Mouse (Mus musculus) thymus, adult 2 months (tissue): ENCODE measurements around the gene Nfx1. TPM values are rescaled to one million over a fixed set of nuclear protein-coding genes. Genes with fewer than 3 reads are reported as not detected.

Experiments used
- DNase-seq: peaks from one replicate; pipeline ENCODE4 v3.0.0; 2021
- H3K27ac ChIP-seq: fragments of 200-500 bp; 2 replicates; pipeline ENCODE4 v1.5.1; 2012; ENCODE audit warnings: low read length, control low read depth; ENCODE audit not compliant: control insufficient read depth, insufficient read depth
- H3K27me3 ChIP-seq: fragments of 200-500 bp; 2 replicates; pipeline ENCODE4 v1.6.1; 2012; ENCODE audit warnings: mild to moderate bottlenecking, low read length, moderate library complexity, mixed read lengths; ENCODE audit not compliant: control insufficient read depth, insufficient read depth
- H3K36me3 ChIP-seq: fragments of 200-500 bp; 2 replicates; pipeline ENCODE4 v1.6.1; 2012; ENCODE audit warnings: mild to moderate bottlenecking, low read length, moderate library complexity; ENCODE audit not compliant: control insufficient read depth, insufficient read depth
- H3K4me1 ChIP-seq: fragments of 200-500 bp; replicated peaks from 2 replicates; pipeline ENCODE4 v1.6.1; 2012; ENCODE audit warnings: low read length; ENCODE audit not compliant: control insufficient read depth, insufficient read depth
- H3K4me3 ChIP-seq: fragments of 200-500 bp; 2 replicates; pipeline ENCODE4 v1.5.1; 2012; ENCODE audit warnings: mild to moderate bottlenecking, low read length, control low read depth, moderate library complexity; ENCODE audit not compliant: control insufficient read depth, insufficient read depth
- CTCF ChIP-seq: fragments of 200-500 bp; IDR thresholded peaks from 2 replicates; pipeline ENCODE4 v1.5.1; 2012; ENCODE audit warnings: mild to moderate bottlenecking, control low read depth, low read length, moderate library complexity, borderline replicate concordance; ENCODE audit not compliant: control insufficient read depth, poor library complexity, insufficient read depth; ENCODE audit errors: extremely low read depth
- POLR2A ChIP-seq: fragments of 200-500 bp; IDR thresholded peaks from 2 replicates; pipeline ENCODE4 v1.6.1; 2012; ENCODE audit warnings: mild to moderate bottlenecking, low read length, control low read depth, moderate library complexity; ENCODE audit not compliant: control insufficient read depth, poor library complexity, insufficient read depth; ENCODE audit errors: extremely low read depth
- WGBS: fragments of 180-500 bp; shearing (Covaris S2); methylation state at CpG from one replicate; pipeline ENCODE4 v1.1.7; 2018; 5-methylcytosine and 5-hydroxymethylcytosine counted together
- polyA plus RNA-seq: library from polyadenylated mRNA; depleted of rRNA; stranded (reverse); fragments of >200 nt; gene quantifications from 2 replicates; pipeline ENCODE4 v1.2.3, GENCODE M21; 2012

The Nfx1 gene
- polyA plus RNA-seq, 1 experiment = 43.4 TPM

DNA sequence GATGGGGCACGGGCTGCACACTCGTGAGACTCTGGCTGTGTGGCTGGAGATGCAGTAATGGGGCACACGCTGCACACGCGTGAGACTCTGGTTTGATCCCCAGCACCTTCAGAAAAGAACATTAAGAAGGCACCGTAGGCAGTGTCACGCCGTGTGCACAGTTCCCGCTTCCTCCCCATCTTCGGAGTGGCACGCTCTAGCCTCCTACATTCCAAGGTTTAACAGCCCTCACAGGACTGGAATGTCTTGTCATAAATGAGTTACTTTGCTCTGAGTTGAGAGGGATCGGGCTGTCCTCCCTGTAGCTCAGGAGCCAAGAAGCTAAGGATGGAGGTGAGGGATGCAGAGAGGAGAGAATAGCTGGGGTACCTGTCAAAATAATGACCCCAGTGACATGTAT, 72.2 kb downstream of the Nfx1 start:
- Histone ChIP-seq H3K27ac (no peak overlapping the region), H3K4me1 (no peaks in the 10 kb centered on the region), H3K4me3 (no peak overlapping the region), H3K27me3 (no peaks in the 10 kb centered on the region), H3K36me3 (no peaks in the 10 kb centered on the region)
- DNase-seq = no peak
- WGBS = 92% methylated on average over 12 of the region's 12 CpGs
- TF ChIP-seq POLR2A (no peak), CTCF (no peak)

DNA sequence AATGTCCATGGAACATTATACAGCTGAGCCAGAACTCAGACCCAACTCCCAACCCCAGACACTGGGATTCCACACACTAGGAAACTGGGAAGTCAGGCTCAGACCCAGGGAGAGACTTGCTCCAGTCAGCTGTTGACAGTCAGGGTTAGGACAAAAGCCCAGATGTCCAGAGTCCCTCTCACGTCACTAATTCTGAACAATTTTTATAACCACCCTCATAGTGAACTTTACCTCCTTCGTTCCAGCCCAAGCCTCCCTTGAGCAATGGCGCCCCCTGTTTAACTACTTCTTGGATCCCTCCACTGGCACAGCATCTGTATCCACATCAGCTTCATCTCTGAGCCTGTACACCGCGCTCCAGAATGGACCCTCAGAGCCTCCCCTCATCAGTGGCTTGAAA, 73.3 kb downstream of the Nfx1 start:
- TF ChIP-seq CTCF = no peak
- no peak for TF ChIP-seq POLR2A

DNA sequence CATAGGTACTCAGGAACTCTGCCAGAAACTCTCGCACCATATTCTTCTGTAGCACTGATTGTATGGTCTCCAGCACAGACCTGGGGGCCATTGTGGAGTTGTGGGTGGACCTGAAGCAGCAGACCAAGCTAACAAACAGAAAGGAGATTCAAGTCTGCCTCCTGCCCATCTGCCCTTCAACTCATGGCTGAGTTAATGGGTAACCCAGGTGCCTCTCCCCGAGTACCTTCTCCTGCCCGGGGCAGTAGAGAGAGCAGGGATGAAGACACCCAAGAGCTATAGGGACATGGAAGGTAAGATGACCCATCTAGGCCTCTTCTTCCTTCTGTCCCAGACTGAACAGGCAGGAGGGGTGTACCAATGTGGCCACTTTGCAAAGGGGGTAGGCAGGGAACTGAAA, 74.6 kb downstream of the Nfx1 start:
- Histone ChIP-seq H3K4me3 (no peak overlapping the region), H3K27me3 (no peaks in the 10 kb centered on the region), H3K36me3 (no peaks in the 10 kb centered on the region), H3K4me1 (no peaks in the 10 kb centered on the region), H3K27ac (no peak overlapping the region)
- no peak for TF ChIP-seq POLR2A
- no peak for DNase-seq
- 98% methylated on average over 3 of the region's 3 CpGs for WGBS

More for the DNA sequence above, 73.3 kb downstream of the Nfx1 start:
- H3K4me3 ChIP-seq = no peak overlapping the region
- DNase-seq = no peak
- no peaks in the 10 kb centered on the region for H3K36me3 ChIP-seq
- H3K27me3 ChIP-seq = no peaks in the 10 kb centered on the region
- 90% methylated on average over 5 of the region's 5 CpGs for WGBS
- no peak overlapping the region for H3K27ac ChIP-seq
- H3K4me1 ChIP-seq = no peaks in the 10 kb centered on the region

DNA sequence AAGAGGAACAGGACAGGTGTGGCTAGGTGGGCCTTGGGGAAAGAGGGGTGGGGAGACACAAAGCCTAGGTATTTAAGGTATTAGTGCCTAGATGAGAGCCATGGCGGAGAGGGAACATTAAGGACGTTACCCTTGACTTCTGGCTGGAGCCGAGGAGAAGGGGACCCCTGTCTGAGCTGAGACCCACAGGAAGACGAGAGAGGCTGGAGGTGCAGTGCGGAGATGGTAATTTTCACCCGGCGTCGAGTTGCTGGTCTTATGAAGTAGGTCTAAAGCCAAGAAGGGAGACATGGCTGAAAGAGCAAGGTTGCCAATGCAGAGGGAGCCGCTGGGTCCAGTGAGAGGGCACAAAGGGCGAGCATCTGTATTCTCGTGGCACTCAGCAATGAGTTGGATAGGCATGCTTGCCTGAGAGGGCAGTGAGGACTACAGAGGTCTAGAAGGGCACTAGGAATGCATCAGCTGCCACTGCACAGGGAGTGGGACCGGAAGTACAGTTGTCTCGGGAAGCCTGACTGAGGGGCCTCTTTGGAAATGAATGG, 75.6 kb downstream of the Nfx1 start:
- Histone ChIP-seq H3K4me3 (no peak overlapping the region), H3K36me3 (no peaks in the 10 kb centered on the region), H3K4me1 (no peaks in the 10 kb centered on the region), H3K27ac (no peak overlapping the region), H3K27me3 (no peaks in the 10 kb centered on the region)
- WGBS = 89% methylated on average over 13 of the region's 13 CpGs
- no peak for TF ChIP-seq CTCF
- TF ChIP-seq POLR2A = no peak
- no peak for DNase-seq

DNA sequence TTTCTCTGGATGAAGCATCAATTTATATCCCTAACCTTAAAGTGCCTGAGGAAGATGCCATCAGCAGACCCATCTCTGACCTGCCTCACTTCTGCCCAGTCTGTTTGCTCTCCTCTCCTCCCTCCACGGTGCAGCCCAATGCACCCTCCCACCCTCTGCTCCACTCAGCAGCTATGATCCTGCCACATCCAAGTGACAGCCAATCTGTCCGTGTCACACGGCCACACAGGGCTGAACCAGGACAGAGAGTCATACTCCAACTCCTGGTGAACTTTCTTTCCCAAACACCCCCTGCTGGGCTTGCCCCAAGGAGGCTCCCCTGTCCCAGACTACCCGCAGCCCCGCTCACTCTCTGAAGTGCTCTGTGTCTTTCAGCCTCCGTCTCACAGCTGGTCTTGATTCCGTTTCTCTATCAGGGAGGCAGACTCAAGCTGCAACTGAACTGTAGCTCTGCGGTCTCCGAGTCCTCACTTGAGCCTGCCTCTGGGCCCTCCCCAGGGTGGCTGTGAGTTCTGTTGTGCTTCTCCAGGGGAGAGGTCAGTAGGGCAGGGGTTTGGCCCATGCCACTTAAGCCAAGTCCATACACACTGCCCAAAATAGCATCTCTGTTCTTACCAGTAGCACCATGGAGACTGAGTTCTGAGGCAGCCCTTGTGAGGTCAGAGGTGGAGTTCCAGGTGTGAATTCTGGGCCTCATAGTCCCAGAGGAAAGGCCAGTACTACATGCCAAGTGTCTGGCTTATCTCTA, 77.0 kb downstream of the Nfx1 start, which contains the start of gene Aqp7:
Gene Aqp7, minus strand, starts transcription at position 616 of the 748 bp plus-strand sequence.
- no peak for DNase-seq
- TF ChIP-seq CTCF (no peak), POLR2A (no peak)
- H3K4me3 ChIP-seq = no peak within 1 kb of the TSS
- WGBS = 85% methylated on average over 9 of the region's 9 CpGs
- no peaks in the 10 kb centered on the region for H3K36me3 ChIP-seq
- no peaks in the 10 kb centered on the region for H3K4me1 ChIP-seq
- H3K27me3 ChIP-seq = no peaks in the 10 kb centered on the region
- no peak within 1 kb of the TSS for H3K27ac ChIP-seq

DNA sequence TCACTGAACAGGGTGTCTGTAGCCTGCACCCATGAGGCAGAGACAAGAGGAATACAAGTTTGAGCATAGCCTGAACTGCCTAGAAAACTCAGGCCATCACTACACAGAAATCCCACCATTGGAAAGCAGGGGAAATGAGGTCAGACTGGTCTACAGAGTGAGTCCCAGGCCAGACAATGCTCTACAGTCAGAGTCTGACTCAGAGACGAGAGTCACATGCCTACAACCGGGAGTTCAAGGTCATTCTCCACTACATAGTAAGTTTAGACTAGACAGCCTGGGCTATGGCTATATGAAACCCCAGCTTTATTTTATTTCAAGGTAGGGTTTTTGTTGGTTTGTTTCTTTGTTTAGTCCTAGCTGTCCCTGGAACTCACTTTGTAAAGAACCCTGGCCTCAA, 78.2 kb downstream of the Nfx1 start:
- no peak overlapping the region for H3K4me3 ChIP-seq
- no peak for TF ChIP-seq CTCF
- TF ChIP-seq POLR2A = no peak

More for the DNA sequence above, 78.2 kb downstream of the Nfx1 start:
- Histone ChIP-seq H3K4me1 (no peaks in the 10 kb centered on the region), H3K27ac (no peak overlapping the region), H3K27me3 (no peaks in the 10 kb centered on the region), H3K36me3 (no peaks in the 10 kb centered on the region)
- 87% methylated on average over 2 of the region's 2 CpGs for WGBS
- no peak for DNase-seq
